Mouse (Mus musculus): Measurements from ENCODE around the gene Fignl1.

Fignl1 gene

DNA sequence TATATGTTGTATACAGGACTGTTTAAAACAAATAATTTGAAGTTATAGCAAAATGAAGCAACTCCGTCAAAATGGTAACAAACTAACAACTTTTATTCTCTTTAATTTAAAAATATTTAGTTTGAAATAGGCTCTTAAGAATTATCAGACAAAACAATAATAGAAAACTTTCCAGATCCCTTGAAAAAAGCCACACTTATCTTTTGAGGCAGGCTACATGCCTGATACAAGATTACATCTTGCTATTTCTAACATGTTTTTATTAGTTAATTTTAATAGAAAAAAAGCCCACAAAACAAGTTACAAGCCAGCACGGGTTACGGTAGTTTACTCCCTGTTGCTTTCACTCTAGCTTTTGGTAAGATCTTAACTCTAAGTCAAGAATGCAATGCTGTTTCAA is 8.5 kb downstream of the Fignl1 start:
- ChIA-PET POLR2A (interaction anchor here in 3 of 4 experiments (0.6 to 9.2 kb wide), 13 partner anchors 8 to 99 kb away, joined by 3 to 118 read pairs (median 5); partner anchors contain the start of gene Fignl1 (in 2 of the 3)), CTCF (interaction anchor here in 3 of 4 experiments (0.9 to 3.2 kb wide), 5 partner anchors 12 kb away, joined by 3 to 15 read pairs (median 5); no protein-coding TSS in a partner anchor)

DNA sequence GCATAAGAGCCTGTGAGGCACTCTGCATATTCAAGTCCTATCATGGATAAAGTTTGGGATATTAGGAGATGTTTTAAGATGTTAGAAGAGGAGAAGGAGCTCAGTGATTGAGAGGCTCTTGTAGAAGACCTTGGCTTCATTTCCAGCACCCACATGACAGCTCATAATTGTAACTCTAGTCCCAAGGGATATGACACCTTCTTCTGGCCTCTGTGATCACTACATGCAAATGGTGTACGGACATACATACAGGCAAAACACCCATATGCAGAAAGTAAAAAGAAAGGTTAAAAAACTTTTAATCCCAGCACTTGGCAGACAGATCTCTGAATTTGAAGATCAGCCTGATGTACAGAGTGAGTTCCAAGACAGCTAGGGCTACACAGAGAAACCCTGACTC is 10.1 kb downstream of the Fignl1 start:
- POLR2A ChIA-PET, result interaction anchor here (0.5 to 9.2 kb wide), 15 partner anchors 9 to 337 kb away, joined by 3 to 118 read pairs (median 5); partner anchors contain the start of genes Fignl1 (in 3 of the 4), Spata48 (in 1 of the 4) and Zpbp (in 1 of the 4)
- CTCF ChIA-PET, result interaction anchor here (0.9 to 1.6 kb wide), 5 partner anchors 10 to 176 kb away, joined by 3 to 13 read pairs (median 4); partner anchors contain the start of gene Fignl1 (in 1 of the 4)

DNA sequence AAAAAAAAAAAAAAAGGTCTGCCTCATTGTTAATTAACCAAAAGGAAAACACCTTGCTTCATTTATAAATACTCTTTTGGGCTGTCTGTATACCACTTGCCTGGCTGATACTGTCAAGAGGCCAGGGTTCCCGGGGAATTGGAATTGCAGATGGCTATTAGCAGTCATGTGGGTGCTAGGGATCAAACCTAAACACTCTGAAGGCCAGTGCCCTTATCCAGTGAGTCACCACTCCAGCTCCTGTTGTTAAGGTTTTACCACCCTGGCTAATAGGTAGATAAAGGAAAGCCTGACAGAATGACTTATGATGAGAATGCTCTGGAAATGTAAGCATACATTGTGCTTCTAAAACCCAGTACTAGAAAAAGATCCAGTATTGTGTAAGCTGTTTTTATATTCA is 14.1 kb downstream of the Fignl1 start:
- POLR2A ChIA-PET, result interaction anchor here (0.5 to 9.2 kb wide), 9 partner anchors 13 to 332 kb away, joined by 3 to 118 read pairs (median 4); partner anchors contain the start of genes Fignl1 (in 2 of the 4), Spata48 (in 1 of the 4) and Zpbp (in 1 of the 4)
- CTCF ChIA-PET, result interaction anchor here in 3 of 4 experiments (0.7 to 1.3 kb wide), 3 partner anchors 25 to 184 kb away, joined by 4 to 6 read pairs (median 5); no protein-coding TSS in a partner anchor

DNA sequence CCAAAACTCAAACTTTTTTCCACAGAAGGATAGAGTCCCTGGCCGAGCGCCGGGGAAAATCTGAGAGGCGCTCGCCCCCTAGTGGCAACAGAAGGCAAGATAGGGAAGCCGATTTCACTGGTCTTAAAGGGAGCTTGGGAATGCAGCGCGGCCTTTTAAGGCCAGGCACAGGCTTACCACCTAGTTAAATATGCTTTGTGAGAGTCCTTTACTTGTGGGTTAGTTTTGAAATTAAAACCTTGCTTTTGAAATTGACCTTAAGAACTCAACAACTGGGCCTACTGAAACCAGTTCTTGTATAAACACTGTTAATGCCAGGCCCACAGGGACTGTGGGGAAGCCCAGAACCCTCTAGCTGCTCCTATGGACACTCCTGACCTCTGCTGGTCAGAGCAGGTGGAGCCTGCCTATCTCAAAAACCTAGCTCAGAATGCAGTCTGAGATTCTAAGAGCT is 20.2 kb downstream of the Fignl1 start:
- CTCF ChIA-PET, result interaction anchor here (0.5 to 3.3 kb wide), 152 partner anchors 8 to 1328 kb away, joined by 3 to 79 read pairs (median 4); partner anchors contain the start of genes Fignl1 (in 4 of the 4), Spata48 (in 4 of the 4) and Zpbp (in 4 of the 4)
- POLR2A ChIA-PET, result interaction anchor here (0.6 to 2.9 kb wide), 30 partner anchors 9 to 327 kb away, joined by 3 to 35 read pairs (median 6); partner anchors contain the start of genes Spata48 (in 3 of the 4), Zpbp (in 3 of the 4) and Fignl1 (in 2 of the 4)

DNA sequence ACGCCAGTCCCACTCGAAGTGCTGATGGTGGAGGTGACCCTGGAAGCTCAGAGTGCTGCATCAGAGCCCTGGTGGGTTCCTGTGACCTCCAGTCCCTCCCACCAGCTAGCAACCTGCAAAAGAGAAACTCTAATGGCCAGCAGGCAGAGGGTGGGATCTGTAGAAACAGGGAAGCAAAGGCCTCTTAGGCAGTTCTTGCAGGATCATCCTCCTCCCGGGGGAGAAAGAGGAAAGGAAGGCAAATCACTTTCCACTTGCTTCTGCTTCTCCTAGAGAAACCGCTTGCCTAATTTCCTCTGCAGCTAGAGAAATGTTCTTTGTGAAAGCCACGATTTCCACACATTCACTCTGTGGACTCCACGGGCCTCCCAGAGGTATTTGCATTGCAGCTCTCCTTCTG is 23.3 kb downstream of the Fignl1 start:
- CTCF ChIA-PET, result interaction anchor here in 1 of 4 experiments (3.2 kb wide), 1 partner anchor 228 kb away, joined by 10 read pairs; no protein-coding TSS in a partner anchor
- POLR2A ChIA-PET, result interaction anchor here in 2 of 4 experiments (0.6 to 1.5 kb wide), 3 partner anchors 14 to 23 kb away, joined by 3 read pairs; partner anchors contain the start of gene Fignl1 (in 1 of the 2)

DNA sequence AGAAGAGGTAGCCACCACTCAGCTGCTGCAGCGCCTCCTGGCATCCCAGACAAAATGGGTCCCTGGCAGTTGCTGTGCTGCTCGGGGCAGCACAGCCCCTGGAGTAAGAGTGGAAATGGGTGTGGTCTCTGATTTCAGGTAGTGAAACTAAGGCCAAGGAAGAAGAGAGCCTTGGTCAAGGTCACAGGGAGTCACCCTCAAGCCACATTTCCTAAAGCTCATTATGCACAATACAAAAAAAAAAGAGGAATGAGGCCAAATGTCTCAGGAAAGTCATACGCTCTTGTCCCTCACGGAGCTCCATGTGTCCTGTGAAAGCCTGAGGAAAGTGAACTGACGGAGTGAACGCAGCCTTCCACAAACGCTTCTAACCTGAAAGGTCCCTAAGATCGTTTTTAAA is 27.0 kb downstream of the Fignl1 start:
- POLR2A ChIA-PET, result interaction anchor here in 2 of 4 experiments (0.8 to 1.5 kb wide), 2 partner anchors 27 kb away, joined by 5 to 6 read pairs; partner anchors contain the start of gene Fignl1 (in 2 of the 2)
- CTCF ChIA-PET, result interaction anchor here in 1 of 4 experiments (0.6 kb wide), 1 partner anchor 152 kb away, joined by 3 read pairs; no protein-coding TSS in a partner anchor

DNA sequence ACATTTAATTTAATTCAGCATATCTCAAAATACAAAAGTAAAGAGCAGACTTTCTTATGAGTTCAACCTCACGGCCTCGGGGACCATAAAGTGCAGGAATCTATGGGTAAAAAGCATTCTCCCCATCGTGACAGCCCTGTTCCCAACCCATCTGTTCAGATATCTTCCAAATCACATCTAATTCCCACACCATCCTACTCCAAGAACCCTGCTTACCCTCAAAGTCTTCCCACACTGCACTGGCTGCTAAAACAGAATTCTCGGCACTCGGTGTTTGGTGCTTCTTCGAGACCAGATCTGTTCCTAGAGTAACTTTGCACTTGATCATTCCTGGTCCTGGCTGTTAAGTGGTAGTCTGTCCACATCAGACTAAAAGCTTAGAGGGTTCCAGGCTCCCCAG is 30.4 kb downstream of the Fignl1 start:
- POLR2A ChIA-PET, result no interaction called here

DNA sequence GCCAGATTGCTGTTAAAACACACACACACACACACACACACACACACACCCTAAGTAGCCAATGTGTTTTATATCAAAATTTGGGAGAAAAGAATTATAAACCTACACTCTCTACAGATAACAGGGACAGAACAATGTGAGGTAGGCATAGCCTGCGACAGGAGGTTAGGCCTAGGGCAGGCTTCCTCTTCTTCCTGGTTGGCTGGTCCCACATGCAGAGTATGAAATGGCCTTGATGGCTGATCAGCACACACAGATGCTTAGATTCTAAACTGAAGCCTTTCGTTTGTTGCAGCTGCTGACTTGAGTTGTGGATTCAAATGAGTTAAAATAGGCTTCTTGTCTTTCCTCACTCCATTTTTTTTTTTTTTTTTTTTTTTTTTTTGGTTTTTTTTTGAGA is 31.0 kb downstream of the Fignl1 start:
- POLR2A ChIA-PET, result interaction anchor here in 1 of 4 experiments (0.7 kb wide), 1 partner anchor 14 kb away, joined by 3 read pairs; no protein-coding TSS in a partner anchor
- CTCF ChIA-PET, result interaction anchor here in 1 of 4 experiments (1.7 kb wide), 1 partner anchor 11 kb away, joined by 5 read pairs; no protein-coding TSS in a partner anchor

More for the DNA sequence above, 30.4 kb downstream of the Fignl1 start:
- CTCF ChIA-PET, result interaction anchor here in 2 of 4 experiments (0.5 to 3.1 kb wide), 3 partner anchors 10 to 31 kb away, joined by 4 to 16 read pairs (median 5); no protein-coding TSS in a partner anchor

DNA sequence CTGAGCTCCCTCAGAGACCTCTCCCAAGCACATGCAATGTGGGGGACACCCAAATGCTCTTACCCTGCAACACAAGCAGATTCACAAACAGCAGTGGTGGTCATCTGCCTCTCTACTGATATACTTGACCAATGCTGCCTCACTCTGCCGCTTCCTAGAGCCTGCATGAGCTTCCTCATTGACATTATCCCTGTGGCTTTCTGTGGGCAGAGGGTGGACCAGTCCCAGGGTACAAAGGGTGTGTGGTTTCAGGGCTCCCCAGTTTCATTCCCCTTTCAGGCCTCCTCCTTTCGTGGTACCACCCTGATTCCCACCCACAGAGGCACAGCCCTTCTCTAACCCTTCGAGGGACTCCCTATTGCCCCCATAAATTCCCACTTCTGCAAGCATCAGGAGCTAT is 31.5 kb downstream of the Fignl1 start:
- ChIA-PET CTCF (interaction anchor here in 1 of 4 experiments (1.2 kb wide), 1 partner anchor 11 kb away, joined by 4 read pairs; no protein-coding TSS in a partner anchor), POLR2A (interaction anchor here in 1 of 4 experiments (0.7 kb wide), 1 partner anchor 15 kb away, joined by 3 read pairs; no protein-coding TSS in a partner anchor)

DNA sequence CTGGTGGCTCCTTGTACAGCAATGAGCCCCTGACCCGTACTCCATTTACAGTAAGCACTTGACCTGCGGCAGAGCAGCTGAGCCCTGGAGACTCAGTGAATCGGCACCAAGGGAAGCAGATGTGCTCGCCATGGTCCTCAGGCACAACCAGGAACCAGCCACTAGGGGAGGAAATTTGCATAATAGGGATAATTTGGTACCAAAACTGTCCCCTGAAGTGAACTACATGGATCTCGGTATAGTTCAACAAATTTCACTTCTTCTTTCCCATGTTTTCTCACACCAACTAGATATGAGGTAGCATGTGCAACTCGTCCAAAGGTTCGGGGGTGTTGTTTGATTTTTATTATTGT is 32.0 kb downstream of the Fignl1 start:
- CTCF ChIA-PET, result interaction anchor here in 1 of 4 experiments (1.2 kb wide), 1 partner anchor 12 kb away, joined by 4 read pairs; no protein-coding TSS in a partner anchor

DNA sequence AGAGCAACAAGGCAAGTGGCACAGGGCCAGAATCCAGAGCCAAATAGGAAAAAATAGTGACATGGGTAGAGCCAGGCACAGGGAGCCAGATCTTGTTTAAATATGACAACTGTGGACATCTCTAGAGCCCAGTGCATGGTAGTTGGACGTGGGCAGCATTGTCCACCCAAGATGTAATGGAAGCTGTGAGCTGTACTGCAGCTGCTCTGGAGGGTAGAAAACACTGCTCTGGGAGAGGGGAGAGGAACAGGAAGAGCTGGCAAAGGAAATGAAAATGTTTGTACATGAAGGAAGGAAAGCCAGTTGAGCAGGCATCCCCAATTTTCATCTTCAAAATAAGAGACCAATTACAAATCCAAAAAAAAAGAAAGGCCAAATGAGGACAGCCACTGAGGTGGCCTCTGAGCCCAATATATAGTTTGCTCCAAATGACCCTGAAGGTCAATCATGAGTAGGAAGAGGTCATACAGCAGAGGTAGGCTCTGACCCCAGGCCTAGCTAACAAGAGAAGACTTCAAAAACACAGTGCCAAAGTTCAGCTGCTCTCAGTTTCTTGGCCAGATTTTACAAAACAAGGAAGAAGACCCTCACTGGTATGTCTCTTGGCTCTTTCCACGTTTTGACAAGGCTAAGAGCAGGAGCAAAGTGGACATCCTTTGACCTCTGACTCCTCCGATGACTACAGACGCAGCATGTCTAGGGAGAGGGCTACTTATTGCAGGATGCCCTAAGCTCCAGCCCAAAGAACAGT is 32.5 kb downstream of the Fignl1 start:
- CTCF ChIA-PET, result interaction anchor here in 2 of 4 experiments (1.2 to 1.8 kb wide), 2 partner anchors 12 kb away, joined by 4 to 7 read pairs; no protein-coding TSS in a partner anchor
- POLR2A ChIA-PET, result interaction anchor here in 2 of 4 experiments (0.7 kb wide), 2 partner anchors 42 to 1035 kb away, joined by 3 read pairs; no protein-coding TSS in a partner anchor

More for the DNA sequence above, 32.0 kb downstream of the Fignl1 start:
- POLR2A ChIA-PET, result no interaction called here

DNA sequence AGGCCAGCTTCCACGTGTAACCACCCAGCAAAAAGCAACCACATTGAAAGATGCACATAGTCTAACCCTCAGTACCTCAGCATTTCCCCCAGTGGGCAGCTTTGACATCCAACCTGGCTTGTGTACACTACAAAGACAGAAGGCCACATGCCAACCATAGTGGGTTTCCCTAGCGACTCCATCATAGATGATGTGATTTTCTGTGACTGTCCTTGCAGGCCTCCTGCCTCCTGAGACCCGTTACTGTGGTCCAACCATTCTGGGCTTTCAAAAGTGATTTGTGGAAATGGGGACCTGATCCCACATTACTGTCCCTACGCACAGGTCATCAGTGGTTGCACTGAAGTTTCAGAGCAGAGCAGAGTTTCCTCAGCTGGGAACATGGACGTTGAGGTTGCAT is 33.9 kb downstream of the Fignl1 start:
- POLR2A ChIA-PET, result no interaction called here
- CTCF ChIA-PET, result interaction anchor here in 2 of 4 experiments (0.7 to 1.8 kb wide), 2 partner anchors 14 to 44 kb away, joined by 3 to 7 read pairs; no protein-coding TSS in a partner anchor

DNA sequence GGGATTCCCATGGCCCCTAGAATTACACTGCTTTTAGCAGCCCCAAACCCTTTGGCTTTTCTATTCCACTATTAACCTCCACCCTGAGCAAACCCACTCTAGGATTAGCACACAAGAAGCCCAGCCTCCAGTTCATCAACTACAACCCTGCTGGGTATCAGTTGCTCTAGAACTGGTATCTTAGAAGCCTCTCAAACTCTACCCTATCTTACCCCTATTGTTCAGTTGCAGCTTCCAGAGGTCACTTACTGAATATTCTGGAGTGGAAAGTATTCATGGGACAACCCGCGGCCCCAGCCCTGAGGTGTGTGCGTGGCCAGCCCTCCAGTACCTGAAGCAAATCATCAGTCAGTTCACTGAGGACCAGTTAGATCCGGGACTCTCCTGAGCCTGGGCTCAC is 34.4 kb downstream of the Fignl1 start:
- ChIA-PET CTCF (interaction anchor here in 1 of 4 experiments (1.1 kb wide), 1 partner anchor 14 kb away, joined by 3 read pairs; no protein-coding TSS in a partner anchor), POLR2A (interaction anchor here in 1 of 4 experiments (0.6 kb wide), 1 partner anchor 21 kb away, joined by 5 read pairs; no protein-coding TSS in a partner anchor)

DNA sequence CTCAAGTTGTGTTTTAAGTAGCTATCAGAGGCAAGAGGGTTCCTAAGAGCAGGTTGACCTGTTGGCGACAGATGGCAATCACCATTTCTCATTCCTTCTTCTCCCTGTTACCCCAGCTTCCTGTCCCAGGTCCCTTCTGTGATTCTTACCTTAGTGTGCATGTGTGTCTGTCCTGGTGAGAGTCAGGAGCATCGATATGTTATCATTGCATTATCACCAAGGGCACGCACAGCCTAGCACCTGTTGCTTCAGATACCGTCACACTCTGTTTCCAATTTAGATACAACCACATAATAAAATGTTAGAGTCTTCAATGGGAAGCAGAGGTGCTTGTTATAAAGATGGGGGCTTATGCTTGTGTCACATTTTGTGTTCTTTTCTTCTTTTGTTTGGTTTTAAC is 36.6 kb downstream of the Fignl1 start:
- CTCF ChIA-PET, result interaction anchor here in 2 of 4 experiments (1.0 to 3.3 kb wide), 3 partner anchors 16 to 215 kb away, joined by 3 to 20 read pairs (median 6); no protein-coding TSS in a partner anchor
- POLR2A ChIA-PET, result no interaction called here

DNA sequence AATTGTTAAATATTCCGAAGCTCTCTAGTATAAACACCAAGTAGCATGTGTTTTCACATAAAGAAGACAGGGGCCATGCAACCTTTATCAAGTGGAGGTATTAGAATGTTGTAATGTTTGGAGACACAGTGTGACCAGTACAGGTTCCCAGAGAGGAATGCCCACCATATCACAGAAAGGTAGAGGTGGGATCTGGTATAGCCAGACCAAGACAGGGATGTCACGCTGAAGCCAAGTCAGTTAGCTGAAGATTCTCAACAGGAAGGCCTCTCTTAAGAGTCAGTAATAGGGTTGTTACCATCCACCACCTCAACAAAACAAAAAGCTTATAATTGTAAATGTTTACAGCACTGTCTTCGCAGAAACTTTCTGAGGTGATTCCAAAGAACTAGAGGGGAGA is 38.1 kb downstream of the Fignl1 start:
- ChIA-PET POLR2A (interaction anchor here in 1 of 4 experiments (0.6 to 1.6 kb wide), 3 partner anchors 14 to 150 kb away, joined by 3 read pairs; partner anchors contain the start of gene Fignl1), CTCF (interaction anchor here in 3 of 4 experiments (0.9 to 3.3 kb wide), 5 partner anchors 18 to 271 kb away, joined by 3 to 20 read pairs (median 7); no protein-coding TSS in a partner anchor)

DNA sequence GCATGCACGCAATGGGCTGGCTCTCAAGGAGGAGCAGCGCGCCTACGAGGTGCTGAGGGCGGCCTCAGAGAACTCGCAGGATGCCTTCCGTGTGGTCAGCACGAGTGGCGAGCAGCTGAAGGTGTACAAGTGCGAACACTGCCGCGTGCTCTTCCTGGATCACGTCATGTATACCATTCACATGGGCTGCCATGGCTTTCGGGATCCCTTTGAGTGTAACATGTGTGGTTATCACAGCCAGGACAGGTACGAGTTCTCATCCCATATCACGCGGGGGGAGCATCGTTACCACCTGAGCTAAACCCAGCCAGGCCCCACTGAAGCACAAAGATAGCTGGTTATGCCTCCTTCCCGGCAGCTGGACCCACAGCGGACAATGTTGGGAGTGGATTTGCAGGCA is 39.5 kb downstream of the Fignl1 start:
- CTCF ChIA-PET, result interaction anchor here (1.0 to 3.3 kb wide), 5 partner anchors 19 to 269 kb away, joined by 5 to 20 read pairs (median 7); no protein-coding TSS in a partner anchor
- POLR2A ChIA-PET, result interaction anchor here in 2 of 4 experiments (1.1 to 1.2 kb wide), 2 partner anchors 40 to 199 kb away, joined by 3 read pairs; no protein-coding TSS in a partner anchor

DNA sequence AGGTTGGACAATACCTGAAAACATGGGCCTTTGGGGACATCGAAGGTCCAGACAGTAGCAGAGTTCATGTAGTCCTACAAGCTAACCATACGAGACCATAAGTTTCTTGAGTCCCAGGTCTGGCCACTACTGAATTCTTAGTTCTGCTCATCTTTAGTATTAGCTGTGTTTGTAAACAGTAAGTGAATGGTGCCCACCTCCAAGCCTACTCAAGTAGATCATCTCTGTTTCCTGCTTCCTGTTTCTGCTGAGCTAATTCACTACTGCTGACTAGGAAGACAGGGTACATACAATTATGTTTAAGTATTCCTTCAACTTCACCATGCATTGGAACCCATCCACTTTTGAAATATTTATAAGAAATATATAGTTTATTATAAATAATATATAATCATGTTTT is 40.7 kb downstream of the Fignl1 start:
- POLR2A ChIA-PET, result no interaction called here
- CTCF ChIA-PET, result no interaction called here

DNA sequence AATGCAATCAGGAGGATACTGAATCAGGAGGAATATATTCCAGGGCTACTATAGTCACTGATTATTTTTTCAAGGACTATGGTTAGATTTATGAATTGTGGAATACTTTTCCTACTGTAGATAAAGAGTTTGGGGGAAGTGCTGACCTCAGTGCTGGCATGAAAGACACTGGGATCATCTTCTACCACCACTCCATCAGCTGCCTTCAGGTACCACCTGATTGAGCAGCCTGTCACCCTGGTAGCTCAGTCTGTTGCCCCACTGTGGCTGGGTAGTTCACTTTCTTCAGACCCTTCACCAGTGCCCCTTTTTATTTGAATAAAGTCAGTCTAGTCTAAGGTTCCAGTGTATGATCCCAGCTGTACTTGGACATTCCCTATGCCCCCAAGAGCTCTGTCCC is 42.0 kb downstream of the Fignl1 start:
- CTCF ChIA-PET, result no interaction called here
- POLR2A ChIA-PET, result no interaction called here

Measured in embryonic stem cell, embryonic (primary cell).